Mouse (Mus musculus) kidney, adult 2 months (tissue): ENCODE data around the gene Pskh1.

Experiments used
- CTCF ChIP-seq: fragments of 200-500 bp; conservative IDR thresholded peaks from 2 replicates; pipeline ENCODE4 v1.5.1; 2011; ENCODE audit warnings: low read depth, mild to moderate bottlenecking, control low read depth, low read length, moderate library complexity, mixed read lengths; ENCODE audit not compliant: insufficient read depth, insufficient read length
- POLR2A ChIP-seq: fragments of 200-500 bp; IDR thresholded peaks from one replicate; pipeline ENCODE4 v1.6.1; 2011; ENCODE audit warnings: low read depth, low read length, control low read depth

DNA sequence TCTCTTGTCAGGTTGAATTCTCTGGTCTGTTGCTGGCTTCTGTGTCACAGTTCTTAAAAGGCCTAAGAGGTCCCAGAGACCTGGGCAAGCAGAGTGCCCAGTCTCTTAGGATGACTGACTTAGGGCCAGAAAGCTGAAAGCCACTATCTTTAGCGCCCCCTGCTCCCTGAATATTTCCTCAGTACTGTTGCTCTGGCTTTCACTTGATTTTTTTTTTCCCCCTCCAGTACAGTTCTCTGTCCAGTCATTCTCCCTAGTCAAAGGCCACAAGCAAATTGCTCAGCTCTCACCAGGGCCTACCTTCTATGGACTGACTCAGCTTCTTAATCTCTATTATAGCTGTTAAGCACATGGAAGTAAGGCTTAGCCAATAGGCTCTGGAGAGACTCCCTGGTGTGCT, 38.3 kb upstream of the Pskh1 start:
- TF ChIP-seq CTCF (no peak), POLR2A (no peak)
